Mouse (Mus musculus) T-cell, adult 2 months (primary cell): ENCODE results near the gene Foxr1.
"Not testable (repeated sequence)": the region's sequence is repeated elsewhere in the genome, so short reads cannot be mapped to it uniquely, and the experiment has no call there.

ENCODE experiments used
- DNase-seq: peaks from one replicate; pipeline ENCODE4 v3.0.0; 2022; ENCODE audit warnings: low spot score

Foxr1 gene

GRCm38 (mm10) chr9:44477339-44478228, 36.6 kb upstream of the Foxr1 start:
- no peak for DNase-seq

- no peak for DNase-seq
These were observed 35.0 kb upstream of the Foxr1 start for GRCm38 (mm10) chr9:44475936-44476335.

GRCm38 (mm10) chr9:44474327-44474726, 33.4 kb upstream of the Foxr1 start:
- no peak for DNase-seq

DNA sequence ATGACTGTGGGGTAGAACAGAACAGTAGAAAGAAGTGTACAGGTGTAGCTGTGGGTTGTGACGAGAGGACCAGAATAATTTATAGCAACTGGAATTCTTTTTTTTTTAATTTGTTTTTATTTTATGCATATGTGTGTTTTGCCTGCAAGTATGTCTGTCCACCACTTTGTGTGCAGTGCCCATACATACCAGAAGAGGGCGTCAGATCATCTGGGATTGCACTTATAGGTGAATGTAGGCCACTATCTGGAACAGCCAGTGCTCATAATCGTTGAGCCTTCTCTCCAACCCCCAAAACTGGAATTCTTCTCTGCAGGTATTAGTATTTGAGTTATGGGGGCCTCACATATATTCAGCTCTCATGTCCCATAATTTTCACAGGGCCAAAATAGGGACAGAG, 32.2 kb upstream of the Foxr1 start:
- DNase-seq = no peak

DNA sequence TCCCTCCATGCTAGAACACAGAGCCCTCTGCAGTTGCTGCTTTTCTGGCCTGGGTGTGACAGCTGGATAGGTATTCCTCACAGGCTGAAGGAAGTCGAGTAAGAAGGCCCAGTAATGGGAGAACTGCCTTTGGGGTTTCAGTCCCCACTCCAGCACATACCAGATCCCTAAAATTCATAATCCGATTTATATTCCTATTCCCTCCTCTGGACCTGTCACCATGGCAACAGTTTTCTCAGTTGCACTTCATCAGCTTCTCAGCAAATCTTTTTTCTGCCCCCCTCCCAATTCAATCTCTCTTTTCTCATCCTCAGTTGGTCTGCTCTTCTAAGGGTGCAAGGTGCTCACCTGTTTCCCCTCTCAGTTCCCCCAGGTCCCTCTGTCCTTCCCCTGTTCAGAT, 27.9 kb upstream of the Foxr1 start:
- no peak for DNase-seq

DNA sequence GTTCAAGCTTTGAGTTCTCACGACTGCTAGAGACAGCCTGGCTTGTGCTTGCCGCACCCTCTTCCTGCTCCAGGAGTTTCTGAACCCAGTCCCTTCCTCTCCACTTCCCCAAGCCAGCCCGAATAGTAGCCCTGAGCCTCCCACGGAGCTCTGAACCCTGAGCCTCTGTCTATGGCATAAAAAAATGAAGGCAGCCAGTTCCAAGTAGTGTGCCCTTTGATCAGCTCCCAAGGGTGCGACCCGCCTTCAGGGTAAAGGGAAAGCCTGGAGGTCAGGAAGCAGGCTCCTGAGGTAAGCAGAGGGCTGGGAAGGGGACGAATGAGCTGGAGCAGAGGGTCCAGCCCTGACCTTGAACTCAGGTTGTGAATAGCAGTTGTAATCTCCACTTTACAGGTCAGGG, 27.3 kb upstream of the Foxr1 start:
- DNase-seq = no peak

DNA sequence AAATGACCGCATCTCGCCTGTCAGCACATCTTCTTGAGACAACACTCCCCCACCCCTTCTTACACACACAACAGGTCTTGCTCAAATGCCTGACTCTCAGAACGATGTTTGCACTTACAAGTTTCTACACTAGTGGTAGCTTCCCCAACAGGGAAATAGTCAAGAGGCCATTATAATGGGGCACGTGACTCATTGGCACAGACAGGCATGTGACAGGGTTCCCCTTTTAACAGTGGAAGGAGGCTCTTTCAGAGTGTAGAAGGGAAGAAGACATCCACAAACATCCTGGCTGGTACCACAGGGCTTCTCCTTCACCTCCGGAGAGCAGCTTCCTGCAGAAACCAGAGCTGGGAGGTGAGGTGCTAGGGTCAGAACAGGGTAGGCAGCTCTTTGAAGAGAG, 21.0 kb upstream of the Foxr1 start:
- no peak for DNase-seq

DNA sequence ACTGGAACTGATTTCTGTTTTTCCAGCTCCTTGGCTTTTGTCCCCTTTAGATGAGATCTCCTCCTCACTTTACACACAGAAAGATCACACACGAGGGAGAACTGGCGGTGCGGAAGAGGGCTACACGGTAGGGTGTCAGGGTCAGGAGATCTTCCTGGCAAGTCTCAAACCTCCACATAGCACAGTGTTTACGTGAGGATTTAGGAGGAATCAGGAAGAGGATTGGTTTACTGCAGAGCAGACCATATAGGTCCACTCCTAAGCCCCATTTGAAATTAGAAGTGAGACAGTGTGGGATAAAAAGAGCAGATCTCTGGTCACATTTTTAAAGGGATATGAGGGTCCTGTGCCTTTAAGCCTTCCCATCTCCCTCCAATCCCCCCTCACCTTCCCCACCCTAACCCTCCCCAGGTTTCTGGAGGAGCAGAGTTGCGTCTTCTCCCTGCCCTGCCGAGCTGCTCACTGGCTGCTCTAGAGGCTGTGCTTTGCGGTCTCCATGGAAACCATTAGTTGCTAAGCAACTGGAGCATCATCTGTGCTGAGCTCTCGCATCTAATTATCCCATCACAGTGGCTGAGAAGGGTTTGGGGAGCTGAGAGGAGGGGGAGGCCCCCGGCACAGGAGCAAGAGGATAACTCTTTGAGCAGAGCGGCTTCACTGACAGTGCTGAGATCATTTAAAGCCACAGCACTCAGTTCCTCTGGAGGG, 16.3 kb upstream of the Foxr1 start:
- DNase-seq = no peak

- DNase-seq = no peak
These were observed 13.9 kb upstream of the Foxr1 start, which contains the start of gene Upk2 for GRCm38 (mm10) chr9:44454891-44455220. TSS of gene Upk2 (minus strand) at chr9:44454976.

- peak; percentile 82 for DNase-seq
These were observed 13.4 kb upstream of the Foxr1 start for GRCm38 (mm10) chr9:44454132-44454890.

DNA sequence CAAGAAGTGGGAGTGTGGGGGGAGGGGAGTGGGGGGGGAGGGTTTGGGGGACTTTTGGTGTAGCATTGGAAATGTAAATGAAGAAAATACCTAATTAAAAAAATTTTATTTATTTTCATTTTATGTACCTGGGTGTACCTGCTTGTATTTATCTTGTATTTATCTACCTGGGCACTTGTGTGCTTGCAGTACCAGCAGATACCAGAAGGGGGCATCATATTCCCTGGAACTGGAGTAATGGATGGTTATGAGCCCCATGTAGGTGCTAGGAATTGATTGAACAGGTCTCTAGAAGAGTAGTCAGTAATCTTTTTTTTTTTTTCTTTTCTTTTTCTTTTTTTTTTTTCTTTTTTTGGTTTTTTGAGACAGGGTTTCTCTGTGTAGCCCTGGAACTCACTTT, 9.5 kb upstream of the Foxr1 start:
- no peak for DNase-seq

GRCm38 (mm10) chr9:44444402-44445025, 3.6 kb upstream of the Foxr1 start:
- not testable (repeated sequence) for DNase-seq

DNA sequence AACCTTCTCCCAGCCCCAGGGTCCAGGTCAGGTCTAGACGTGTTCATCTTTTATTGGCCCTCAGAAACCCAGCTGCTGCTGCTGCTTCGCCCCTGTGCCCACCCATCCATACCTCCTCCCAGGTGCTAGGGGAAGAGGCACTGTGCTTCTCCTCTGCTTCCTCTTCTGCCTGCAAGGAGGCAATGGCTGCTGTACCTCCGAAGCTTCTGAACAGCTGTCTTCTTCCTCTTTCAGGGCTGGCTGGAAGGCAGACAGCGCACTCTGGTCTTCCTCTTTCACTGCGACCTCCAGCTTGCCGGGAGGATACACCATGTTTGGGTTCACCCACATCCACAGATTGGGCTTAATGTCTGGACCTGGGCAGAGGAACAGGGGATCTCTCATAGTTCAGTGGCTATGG, 5.2 kb downstream of the Foxr1 start:
- no peak for DNase-seq

DNA sequence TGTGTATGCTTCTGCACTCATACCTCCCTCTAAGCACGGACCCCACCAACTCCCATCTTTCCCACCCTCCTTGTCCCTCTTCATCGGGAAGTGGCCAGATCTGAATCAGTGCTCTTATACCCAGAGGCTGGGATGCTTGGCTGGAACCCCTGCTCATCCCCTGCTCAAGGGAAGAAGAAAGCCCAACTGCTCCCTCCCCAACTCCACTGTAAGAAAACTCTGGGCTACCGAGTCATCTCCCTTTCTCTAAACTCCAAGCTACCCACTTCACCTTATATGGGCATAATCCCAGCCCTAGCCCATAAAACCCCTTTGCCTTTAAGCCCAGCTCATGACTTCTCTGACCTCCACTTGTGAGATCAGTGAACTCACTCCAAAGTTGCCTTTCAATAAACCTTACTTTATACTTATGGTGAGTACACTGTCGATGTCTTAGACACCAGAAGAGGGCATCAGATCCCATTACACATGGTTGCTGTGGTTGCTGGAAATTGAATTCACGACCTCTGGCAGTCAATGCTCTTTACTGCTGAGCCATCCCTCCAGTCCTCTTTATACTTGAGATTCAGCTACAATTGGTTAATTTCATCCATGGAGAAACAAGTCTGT, 8.3 kb downstream of the Foxr1 start:
- DNase-seq = no peak

DNA sequence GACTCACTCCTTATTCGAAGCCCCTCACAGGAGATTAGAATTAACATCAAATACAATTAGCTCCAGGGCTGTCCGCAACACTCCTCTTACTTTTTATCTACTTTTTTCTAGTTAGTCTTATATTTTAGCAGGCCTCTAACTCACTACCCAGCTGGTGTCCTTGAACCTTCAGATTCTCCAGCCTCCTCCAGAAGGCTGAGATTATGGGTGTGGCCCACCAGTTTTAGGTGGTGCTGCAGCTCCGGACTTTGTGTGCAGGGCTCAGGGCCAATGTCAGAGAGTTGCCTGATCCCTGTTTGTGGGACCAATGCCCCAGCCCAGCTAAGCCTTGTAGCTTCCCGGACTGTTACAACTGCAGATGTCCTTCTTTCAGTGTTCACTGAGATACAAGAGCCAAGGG, 17.4 kb downstream of the Foxr1 start:
- no peak for DNase-seq

GRCm38 (mm10) chr9:44420280-44420898, 20.5 kb downstream of the Foxr1 start:
- DNase-seq = no peak

DNA sequence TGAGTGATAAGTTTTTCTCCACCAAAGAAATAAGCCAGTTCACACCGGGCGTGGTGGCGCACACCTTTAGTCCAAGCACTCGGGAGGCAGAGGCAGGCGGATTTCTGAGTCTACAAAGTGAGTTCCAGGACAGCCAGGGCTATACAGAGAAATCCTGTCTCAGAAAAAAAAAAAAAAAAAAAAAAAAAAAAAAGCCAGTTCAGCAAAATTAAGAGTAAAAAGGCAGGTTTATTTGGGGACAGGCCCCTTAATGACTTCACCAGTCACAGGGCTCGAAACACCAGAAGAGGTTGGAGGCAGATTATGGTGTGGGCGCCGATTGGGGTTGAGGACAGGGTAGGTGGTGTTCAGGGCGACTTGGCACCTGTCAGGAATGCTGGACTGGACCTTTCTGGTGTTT, 21.2 kb downstream of the Foxr1 start:
- not testable (repeated sequence) for DNase-seq

GRCm38 (mm10) chr9:44418519-44419385, 22.2 kb downstream of the Foxr1 start, which contains the start of gene Ccdc84:
TSS of gene Ccdc84 (minus strand) at chr9:44418569.
- DNase-seq = no peak

DNA sequence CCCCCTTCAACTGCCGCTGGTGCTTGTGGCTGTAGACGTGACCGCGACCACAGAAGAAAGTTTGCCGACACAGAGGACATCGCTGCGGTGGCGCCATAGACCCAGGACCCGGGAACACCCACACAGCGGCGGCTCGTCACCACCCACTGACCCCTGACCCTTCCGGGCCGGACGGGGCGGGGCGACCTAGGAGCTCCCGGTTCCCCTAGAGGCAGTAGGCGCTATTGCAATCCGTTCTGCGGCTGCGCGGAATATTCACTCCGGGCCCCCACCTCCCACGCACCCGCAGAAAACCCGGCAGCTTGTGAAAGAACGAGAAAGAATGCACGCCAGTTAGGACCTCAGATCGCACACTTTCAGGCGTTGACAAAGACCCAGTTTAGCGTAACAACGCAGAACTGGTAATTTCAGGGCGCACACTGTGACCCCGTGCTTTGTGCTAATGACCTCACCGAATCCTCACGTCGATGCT, 23.0 kb downstream of the Foxr1 start:
- DNase-seq = peak; percentile 90
